Mouse (Mus musculus) forebrain, embryonic 15.5 days (tissue): ENCODE results near the gene Klrk1. TPM values are rescaled to one million over a fixed set of nuclear protein-coding genes. Genes with fewer than 3 reads are reported as not detected.
"Not testable (repeated sequence)": the region's sequence is repeated elsewhere in the genome, so short reads cannot be mapped to it uniquely, and the experiment has no call there.

ENCODE experiments used
- ATAC-seq: fragments of 200-750 bp; cut with Nextera tagmentation; replicated peaks from 2 replicates; pipeline ENCODE4 v1.8.0; 2017; ENCODE audit warnings: mild to moderate bottlenecking, moderate TSS enrichment, moderate library complexity
- H3K27ac ChIP-seq: fragments of 300-500 bp; sonication (generic); replicated peaks from 2 replicates; pipeline ENCODE4 v1.5.1; 2015; ENCODE audit warnings: mild to moderate bottlenecking, inconsistent platforms
- H3K27me3 ChIP-seq: fragments of 300-500 bp; sonication (generic); 2 replicates; pipeline ENCODE4 v1.6.1; 2015; ENCODE audit warnings: inconsistent platforms
- H3K36me3 ChIP-seq: fragments of 300-500 bp; sonication (generic); 2 replicates; pipeline ENCODE4 v1.6.1; 2015; ENCODE audit warnings: mild to moderate bottlenecking, inconsistent platforms
- H3K4me1 ChIP-seq: fragments of 300-500 bp; sonication (generic); 2 replicates; pipeline ENCODE4 v1.6.1; 2015; ENCODE audit warnings: inconsistent platforms
- H3K4me2 ChIP-seq: fragments of 300-500 bp; sonication (generic); replicated peaks from 2 replicates; pipeline ENCODE4 v1.6.1; 2015; ENCODE audit warnings: mild to moderate bottlenecking, inconsistent platforms
- H3K4me3 ChIP-seq: fragments of 300-500 bp; sonication (generic); 2 replicates; pipeline ENCODE4 v1.5.1; 2015; ENCODE audit warnings: mild to moderate bottlenecking, inconsistent platforms
- H3K9ac ChIP-seq: fragments of 300-500 bp; sonication (generic); replicated peaks from 2 replicates; pipeline ENCODE4 v1.6.1; 2015; ENCODE audit warnings: mild to moderate bottlenecking, inconsistent platforms
- H3K9me3 ChIP-seq: fragments of 300-500 bp; sonication (generic); 2 replicates; pipeline ENCODE4 v1.6.1; 2016; ENCODE audit warnings: inconsistent platforms
- WGBS: fragments of 180-500 bp; shearing (Covaris S2); methylation state at CpG from one replicate; pipeline ENCODE4 v1.1.7; 2015; ENCODE audit warnings: mixed read lengths; 5-methylcytosine and 5-hydroxymethylcytosine counted together
- polyA plus RNA-seq: library from polyadenylated mRNA; unstranded; fragments of >200 nt; fragmentation: Nextera tagmentation; extraction: Ambion mirVana; gene quantifications from 2 replicates; pipeline ENCODE4 v1.2.1, GENCODE M21; 2015

Klrk1 gene
- 0.11 and 0.17 TPM in 2 replicates for polyA plus RNA-seq

- H3K9ac ChIP-seq: no peak within 1 kb of the TSS
- H3K9me3 ChIP-seq: no peaks in the 10 kb centered on the region
- no peak within 1 kb of the TSS for H3K27ac ChIP-seq
- H3K4me2 ChIP-seq: no peak within 1 kb of the TSS
- no peak for ATAC-seq
- no peaks in the 10 kb centered on the region for H3K27me3 ChIP-seq
- H3K4me3 ChIP-seq: no peak within 1 kb of the TSS
- H3K36me3 ChIP-seq: no peaks in the 10 kb centered on the region
- no peaks in the 10 kb centered on the region for H3K4me1 ChIP-seq
- WGBS: 85% methylated on average over 4 of the region's 4 CpGs
Observed at GRCm38 (mm10) chr6:129623735-129624134, at the start of gene Klrk1. TSS of gene Klrk1 (minus strand) at chr6:129623864.

GRCm38 (mm10) chr6:129661301-129661700, 37.6 kb upstream of the Klrk1 start:
- not testable (repeated sequence) for H3K9ac ChIP-seq, ATAC-seq, H3K4me3 ChIP-seq, H3K4me1 ChIP-seq, H3K27me3 ChIP-seq, H3K9me3 ChIP-seq, H3K27ac ChIP-seq, H3K36me3 ChIP-seq, H3K4me2 ChIP-seq
- WGBS: 100% methylated on average over 1 of the region's 3 CpGs

- ATAC-seq, H3K4me3 ChIP-seq, H3K27me3 ChIP-seq, H3K27ac ChIP-seq, H3K4me2 ChIP-seq, H3K9me3 ChIP-seq, H3K36me3 ChIP-seq, H3K4me1 ChIP-seq, H3K9ac ChIP-seq: not testable (repeated sequence)
- 80% methylated on average over 4 of the region's 4 CpGs for WGBS
Observed at GRCm38 (mm10) chr6:129660589-129660988, 36.9 kb upstream of the Klrk1 start, which contains the start of gene Klrc2. TSS of gene Klrc2 (minus strand) at chr6:129660689.

GRCm38 (mm10) chr6:129644054-129644453, 20.4 kb upstream of the Klrk1 start:
- 77% methylated on average over 2 of the region's 3 CpGs for WGBS
- H3K4me2 ChIP-seq, H3K27me3 ChIP-seq, H3K9me3 ChIP-seq, H3K4me3 ChIP-seq, ATAC-seq, H3K27ac ChIP-seq, H3K9ac ChIP-seq, H3K36me3 ChIP-seq, H3K4me1 ChIP-seq: not testable (repeated sequence)

- not testable (repeated sequence) for H3K4me1 ChIP-seq, H3K36me3 ChIP-seq, H3K27ac ChIP-seq, H3K4me3 ChIP-seq, H3K9ac ChIP-seq, H3K9me3 ChIP-seq, H3K4me2 ChIP-seq, H3K27me3 ChIP-seq, ATAC-seq
- WGBS: 85% methylated on average over 3 of the region's 3 CpGs
Observed at GRCm38 (mm10) chr6:129643237-129643636, 19.6 kb upstream of the Klrk1 start, which contains the start of gene Klrc3. TSS of gene Klrc3 (minus strand) at chr6:129643337.

- not testable (repeated sequence) for H3K36me3 ChIP-seq, H3K4me2 ChIP-seq, H3K4me3 ChIP-seq, H3K4me1 ChIP-seq, H3K27me3 ChIP-seq, H3K27ac ChIP-seq, ATAC-seq, H3K9ac ChIP-seq, H3K9me3 ChIP-seq
- WGBS: 87% methylated on average over 2 of the region's 2 CpGs
Observed at GRCm38 (mm10) chr6:129631046-129631445, 7.4 kb upstream of the Klrk1 start.

GRCm38 (mm10) chr6:129608372-129608771, 15.3 kb downstream of the Klrk1 start:
- Histone ChIP-seq H3K27ac (no peak overlapping the region), H3K4me1 (no peaks in the 10 kb centered on the region), H3K9ac (no peak overlapping the region), H3K36me3 (no peaks in the 10 kb centered on the region), H3K9me3 (no peaks in the 10 kb centered on the region), H3K4me2 (no peak overlapping the region), H3K27me3 (no peaks in the 10 kb centered on the region), H3K4me3 (no peak overlapping the region)
- ATAC-seq: no peak

GRCm38 (mm10) chr6:129591508-129591907, 32.2 kb downstream of the Klrk1 start, which contains the start of gene Klrd1:
TSS of gene Klrd1 (plus strand) at chr6:129591782.
- no peaks in the 10 kb centered on the region for H3K4me1 ChIP-seq
- no peaks in the 10 kb centered on the region for H3K27me3 ChIP-seq
- ATAC-seq: no peak
- WGBS: 87% methylated on average over 3 of the region's 3 CpGs
- no peak within 1 kb of the TSS for H3K9ac ChIP-seq
- no peaks in the 10 kb centered on the region for H3K9me3 ChIP-seq
- no peak within 1 kb of the TSS for H3K4me2 ChIP-seq
- H3K4me3 ChIP-seq: no peak within 1 kb of the TSS
- H3K27ac ChIP-seq: no peak within 1 kb of the TSS
- H3K36me3 ChIP-seq: no peaks in the 10 kb centered on the region

- Histone ChIP-seq H3K4me2 (no peak overlapping the region), H3K4me3 (no peak overlapping the region), H3K4me1 (no peaks in the 10 kb centered on the region), H3K27ac (no peak overlapping the region), H3K36me3 (no peaks in the 10 kb centered on the region), H3K27me3 (no peaks in the 10 kb centered on the region), H3K9ac (no peak overlapping the region), H3K9me3 (no peaks in the 10 kb centered on the region)
- WGBS: 83% methylated on average over 3 of the region's 3 CpGs
- no peak for ATAC-seq
Observed at GRCm38 (mm10) chr6:129583014-129583413, 40.6 kb downstream of the Klrk1 start.

- no peak overlapping the region for H3K4me3 ChIP-seq
- no peak overlapping the region for H3K4me2 ChIP-seq
- H3K36me3 ChIP-seq: no peaks in the 10 kb centered on the region
- no peak overlapping the region for H3K9ac ChIP-seq
- no peaks in the 10 kb centered on the region for H3K9me3 ChIP-seq
- 87% methylated on average over 4 of the region's 4 CpGs for WGBS
- H3K27ac ChIP-seq: no peak overlapping the region
- ATAC-seq: no peak
- H3K4me1 ChIP-seq: no peaks in the 10 kb centered on the region
- H3K27me3 ChIP-seq: no peaks in the 10 kb centered on the region
Observed at GRCm38 (mm10) chr6:129581896-129582295, 41.8 kb downstream of the Klrk1 start.

- H3K4me2 ChIP-seq: no peak overlapping the region
- ATAC-seq: no peak
- no peak overlapping the region for H3K27ac ChIP-seq
- 61% methylated on average over 4 of the region's 4 CpGs for WGBS
- H3K36me3 ChIP-seq: no peaks in the 10 kb centered on the region
- H3K4me1 ChIP-seq: no peaks in the 10 kb centered on the region
- no peaks in the 10 kb centered on the region for H3K27me3 ChIP-seq
- H3K9ac ChIP-seq: no peak overlapping the region
- no peak overlapping the region for H3K4me3 ChIP-seq
- H3K9me3 ChIP-seq: no peaks in the 10 kb centered on the region
Observed at GRCm38 (mm10) chr6:129581274-129581673, 42.4 kb downstream of the Klrk1 start.

GRCm38 (mm10) chr6:129577605-129578004, 46.1 kb downstream of the Klrk1 start, which contains the start of gene Klre1:
TSS of gene Klre1 (plus strand) at chr6:129577905.
- no peak within 1 kb of the TSS for H3K9ac ChIP-seq
- H3K27ac ChIP-seq: no peak within 1 kb of the TSS
- no peak for ATAC-seq
- H3K9me3 ChIP-seq: no peaks in the 10 kb centered on the region
- 98% methylated on average over 8 of the region's 8 CpGs for WGBS
- no peak within 1 kb of the TSS for H3K4me3 ChIP-seq
- H3K27me3 ChIP-seq: no peaks in the 10 kb centered on the region
- no peak within 1 kb of the TSS for H3K4me2 ChIP-seq
- H3K36me3 ChIP-seq: no peaks in the 10 kb centered on the region
- H3K4me1 ChIP-seq: no peaks in the 10 kb centered on the region

- no peak overlapping the region for H3K4me2 ChIP-seq
- no peak overlapping the region for H3K27ac ChIP-seq
- no peaks in the 10 kb centered on the region for H3K27me3 ChIP-seq
- no peak for ATAC-seq
- no peak overlapping the region for H3K4me3 ChIP-seq
- no peak overlapping the region for H3K9ac ChIP-seq
- H3K4me1 ChIP-seq: no peaks in the 10 kb centered on the region
- H3K36me3 ChIP-seq: no peaks in the 10 kb centered on the region
- 56% methylated on average over 2 of the region's 2 CpGs for WGBS
- no peaks in the 10 kb centered on the region for H3K9me3 ChIP-seq
Observed at GRCm38 (mm10) chr6:129575315-129575714, 48.3 kb downstream of the Klrk1 start.
